Mouse (Mus musculus) midbrain, embryonic 12.5 days (tissue): ENCODE measurements around the gene Sox5. TPM values are rescaled to one million over a fixed set of nuclear protein-coding genes. Genes with fewer than 3 reads are reported as not detected.
A peak's percentile ranks its signal among the peaks of the same experiment; 100 is the strongest.

Experiments used
- ATAC-seq: fragments of 200-750 bp; cut with Nextera tagmentation; 2 replicates; pipeline ENCODE4 v1.8.0; 2017; ENCODE audit warnings: low read depth, moderate TSS enrichment, moderate library complexity; ENCODE audit not compliant: low FRiP score
- H3K27ac ChIP-seq: fragments of 300-500 bp; sonication (generic); replicated peaks from 2 replicates; pipeline ENCODE4 v1.5.1; 2016; ENCODE audit warnings: mild to moderate bottlenecking
- H3K27me3 ChIP-seq: fragments of 300-500 bp; sonication (generic); 2 replicates; pipeline ENCODE4 v1.6.1; 2016; ENCODE audit warnings: mild to moderate bottlenecking
- H3K36me3 ChIP-seq: fragments of 300-500 bp; sonication (generic); 2 replicates; pipeline ENCODE4 v1.6.1; 2016
- H3K4me1 ChIP-seq: fragments of 300-500 bp; sonication (generic); 2 replicates; pipeline ENCODE4 v1.6.1; 2016
- H3K4me2 ChIP-seq: fragments of 300-500 bp; sonication (generic); replicated peaks from 2 replicates; pipeline ENCODE4 v1.6.1; 2016; ENCODE audit warnings: mild to moderate bottlenecking, moderate library complexity
- H3K4me3 ChIP-seq: fragments of 300-500 bp; sonication (generic); 2 replicates; pipeline ENCODE4 v1.5.1; 2016; ENCODE audit warnings: mild to moderate bottlenecking
- H3K9ac ChIP-seq: fragments of 300-500 bp; sonication (generic); replicated peaks from 2 replicates; pipeline ENCODE4 v1.6.1; 2016; ENCODE audit warnings: mild to moderate bottlenecking, moderate library complexity
- H3K9me3 ChIP-seq: fragments of 300-500 bp; sonication (generic); 2 replicates; pipeline ENCODE4 v1.6.1; 2016; ENCODE audit warnings: mild to moderate bottlenecking
- WGBS: fragments of 180-500 bp; shearing (Covaris S2); methylation state at CpG from one replicate; pipeline ENCODE4 v1.1.7; 2016; 5-methylcytosine and 5-hydroxymethylcytosine counted together
- polyA plus RNA-seq: library from polyadenylated mRNA; unstranded; fragments of >200 nt; fragmentation: Nextera tagmentation; extraction: Ambion mirVana; gene quantifications from 2 replicates; pipeline ENCODE4 v1.2.1, GENCODE M21; 2016

Sox5 gene
- polyA plus RNA-seq, 1 experiment from 2014 or later = 46.8 TPM

DNA sequence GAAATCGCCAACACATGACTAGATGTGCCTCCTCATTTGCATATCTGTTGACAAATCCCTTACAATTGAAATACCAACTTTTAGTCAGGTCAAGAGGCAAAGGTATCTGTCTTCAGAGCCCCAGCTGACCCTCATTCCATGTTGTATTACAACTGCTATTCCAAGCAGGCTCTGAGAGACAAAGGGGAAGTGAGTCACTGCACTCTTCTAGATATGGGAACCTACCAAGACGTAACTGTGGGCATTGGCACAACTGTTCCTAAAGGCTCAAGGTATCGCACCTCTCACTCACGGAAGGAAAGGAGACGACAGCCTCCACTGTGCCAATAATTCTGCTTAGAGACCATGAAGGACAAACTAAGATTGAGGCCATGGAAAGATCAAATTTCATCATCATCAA lies 318.5 kb downstream of the Sox5 start:
- Histone ChIP-seq H3K4me1 (no peaks in the 10 kb centered on the region; the same call in 1 of the 2 replicates), H3K9me3 (no peaks in the 10 kb centered on the region), H3K27me3 (no peaks in the 10 kb centered on the region), H3K4me2 (no peak overlapping the region), H3K4me3 (no peak overlapping the region), H3K36me3 (no peaks in the 10 kb centered on the region), H3K9ac (no peak overlapping the region), H3K27ac (no peak overlapping the region)
- ATAC-seq = no peak
- WGBS = 89% methylated on average over 5 of the region's 5 CpGs

DNA sequence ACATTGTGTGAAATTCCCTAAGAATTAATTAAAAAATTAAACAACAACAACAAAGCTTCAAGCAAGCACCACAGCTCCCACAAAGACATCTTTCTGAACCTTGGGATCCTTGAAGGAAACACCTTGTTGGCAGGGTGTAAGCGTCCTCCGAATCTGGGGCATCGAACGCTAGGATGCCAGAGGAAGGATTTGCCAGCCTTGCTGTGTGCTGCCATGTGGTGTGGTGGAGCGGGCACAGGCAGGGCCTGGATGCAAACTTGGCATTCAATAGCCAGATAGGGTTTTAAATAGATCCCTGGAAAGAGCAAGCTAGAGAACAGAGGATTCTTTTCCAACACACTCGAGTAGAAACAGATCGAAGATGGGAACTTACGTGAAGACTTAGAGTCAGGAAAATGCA lies 322.3 kb downstream of the Sox5 start:
- ATAC-seq = no peak
- Histone ChIP-seq H3K4me3 (no peak overlapping the region), H3K9me3 (no peaks in the 10 kb centered on the region), H3K4me1 (peaks cover 5% of the 10 kb centered on the region), H3K27me3 (no peaks in the 10 kb centered on the region), H3K36me3 (no peaks in the 10 kb centered on the region), H3K27ac (no peak overlapping the region), H3K9ac (no peak overlapping the region), H3K4me2 (no peak overlapping the region)
- WGBS = 93% methylated on average over 8 of the region's 8 CpGs

DNA sequence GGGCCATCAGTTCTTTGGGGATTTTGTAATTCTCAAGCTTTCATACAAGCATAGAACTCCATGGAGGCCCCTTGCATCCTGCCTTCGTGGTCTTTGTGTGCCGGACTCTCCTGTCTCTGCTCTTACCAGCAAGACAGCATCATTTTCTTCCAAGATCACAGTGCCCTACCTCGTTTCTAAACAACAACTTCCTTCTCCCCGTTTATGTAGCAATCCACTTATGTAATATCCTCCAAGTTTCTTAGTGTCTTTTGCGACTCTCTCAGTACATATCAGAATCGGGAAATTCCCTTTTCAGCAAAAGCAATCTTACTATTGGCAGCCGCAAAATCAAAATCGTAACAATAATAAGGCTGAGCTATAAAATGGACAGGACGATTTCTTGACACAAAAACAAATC lies 324.3 kb downstream of the Sox5 start:
- peaks cover 24% of the 10 kb centered on the region for H3K4me1 ChIP-seq
- H3K27me3 ChIP-seq = peaks cover 7% of the 10 kb centered on the region; the same call in 1 of the 2 replicates
- H3K4me3 ChIP-seq = no peak overlapping the region
- 92% methylated on average over 9 of the region's 9 CpGs for WGBS
- H3K9ac ChIP-seq = no peak overlapping the region
- H3K4me2 ChIP-seq = no peak overlapping the region
- H3K36me3 ChIP-seq = no peaks in the 10 kb centered on the region
- ATAC-seq = no peak
- H3K27ac ChIP-seq = no peak overlapping the region
- H3K9me3 ChIP-seq = no peaks in the 10 kb centered on the region

DNA sequence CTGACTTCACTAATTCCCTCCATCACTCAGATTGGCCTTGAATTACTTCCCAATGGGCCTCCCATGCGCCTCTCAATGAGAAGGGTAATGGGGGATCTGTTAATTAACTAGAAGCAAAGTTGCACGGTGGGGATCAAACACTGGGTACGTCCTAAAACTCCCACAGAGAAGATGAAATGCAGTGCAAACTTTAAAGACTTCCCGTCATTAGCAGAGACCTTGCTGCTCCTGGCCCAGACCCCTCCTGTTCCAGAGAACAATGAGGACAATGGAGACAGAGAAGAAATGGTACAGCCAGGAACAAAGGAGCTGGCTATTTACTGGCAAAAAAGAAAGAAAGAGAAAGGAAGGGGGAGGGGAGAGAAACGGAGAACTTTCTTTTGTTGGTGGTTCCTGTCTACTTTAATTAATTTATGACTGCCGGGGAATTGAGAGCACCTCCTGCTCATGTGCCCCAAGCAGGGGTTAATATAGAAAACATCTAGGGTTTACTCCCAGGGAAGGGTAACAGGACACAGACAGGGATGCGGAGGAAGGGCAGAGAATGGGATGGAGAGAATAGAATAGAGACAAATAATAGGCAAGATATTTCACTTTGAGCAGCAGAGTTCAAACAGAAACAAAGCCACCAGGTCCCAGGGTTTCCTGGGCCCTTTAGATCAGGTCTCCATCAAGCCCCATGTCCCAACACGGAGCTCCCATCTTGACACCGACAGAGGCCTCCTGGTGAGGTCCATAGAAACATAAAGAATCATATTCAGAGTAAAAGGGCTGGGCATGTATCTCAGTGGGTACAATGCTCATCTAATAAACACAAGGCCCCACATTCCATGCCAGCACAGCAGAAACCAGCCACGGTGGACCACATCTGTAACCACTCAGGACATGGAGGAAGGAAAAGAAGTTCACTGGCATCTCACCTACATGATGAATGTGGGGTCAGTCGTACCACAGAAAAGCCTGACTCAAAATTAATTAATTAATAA lies 327.2 kb downstream of the Sox5 start:
- H3K27me3 ChIP-seq = peaks cover 7% of the 10 kb centered on the region; the same call in 1 of the 2 replicates
- ATAC-seq = peak; percentile 39; the same call in 1 of the 2 replicates
- peaks cover 24% of the 10 kb centered on the region for H3K4me1 ChIP-seq
- no peaks in the 10 kb centered on the region for H3K36me3 ChIP-seq
- no peaks in the 10 kb centered on the region for H3K9me3 ChIP-seq
- H3K27ac ChIP-seq = no peak overlapping the region
- H3K9ac ChIP-seq = no peak overlapping the region
- H3K4me2 ChIP-seq = peak overlapping the region; percentile 26
- no peak overlapping the region for H3K4me3 ChIP-seq
- WGBS = 17% methylated on average over 11 of the region's 11 CpGs

DNA sequence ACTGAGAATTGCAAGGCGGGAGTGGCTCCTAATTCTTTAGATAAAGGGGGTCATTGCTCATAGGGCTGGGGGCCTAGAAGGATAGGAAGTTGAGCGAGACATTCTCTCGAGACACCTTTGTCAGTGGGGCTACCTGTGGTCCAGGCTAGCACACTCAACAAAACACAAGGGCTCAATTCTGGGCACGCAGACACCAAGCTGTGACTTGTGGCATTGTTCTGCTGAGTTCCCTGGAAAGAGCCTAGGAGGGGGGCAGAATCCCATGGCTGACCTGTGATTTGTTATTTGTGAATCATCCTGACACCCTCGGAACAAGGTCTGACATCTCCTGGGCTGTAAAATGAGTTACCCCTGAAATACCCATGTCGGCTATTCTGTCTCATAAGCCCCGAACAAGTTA lies 328.2 kb downstream of the Sox5 start:
- WGBS = 23% methylated on average over 7 of the region's 7 CpGs

DNA sequence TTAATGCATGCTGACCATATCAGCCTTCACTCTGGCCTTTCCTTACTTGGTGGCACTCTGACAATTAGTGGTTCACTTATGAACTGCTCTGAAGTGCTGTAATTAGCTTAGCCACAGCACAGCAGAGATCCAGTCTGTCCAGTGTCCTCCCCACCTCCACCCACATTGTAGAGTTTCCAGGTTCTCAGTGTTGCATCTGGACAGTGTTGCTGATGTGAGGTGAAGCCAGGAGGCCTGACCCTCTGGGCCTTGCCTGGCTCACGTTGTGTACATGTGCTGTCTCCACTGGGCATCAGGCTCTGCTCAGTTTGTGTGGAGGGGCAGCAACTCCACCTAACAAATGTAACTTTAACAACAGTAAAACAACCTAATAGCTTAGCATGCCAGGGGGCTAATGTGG lies 328.6 kb downstream of the Sox5 start:
- ATAC-seq = no peak; the same call in 1 of the 2 replicates
- H3K4me3 ChIP-seq = no peak overlapping the region
- WGBS = 32% methylated on average over 1 of the region's 1 CpGs
- H3K9ac ChIP-seq = no peak overlapping the region
- no peak overlapping the region for H3K27ac ChIP-seq
- H3K9me3 ChIP-seq = no peaks in the 10 kb centered on the region
- peaks cover 7% of the 10 kb centered on the region; the same call in 1 of the 2 replicates for H3K27me3 ChIP-seq
- no peaks in the 10 kb centered on the region for H3K36me3 ChIP-seq
- H3K4me2 ChIP-seq = no peak overlapping the region
- peaks cover 24% of the 10 kb centered on the region for H3K4me1 ChIP-seq

More for the DNA sequence above, 328.2 kb downstream of the Sox5 start:
- Histone ChIP-seq H3K36me3 (no peaks in the 10 kb centered on the region), H3K4me1 (peaks cover 24% of the 10 kb centered on the region), H3K9me3 (no peaks in the 10 kb centered on the region), H3K9ac (no peak overlapping the region), H3K4me2 (no peak overlapping the region), H3K27me3 (peaks cover 7% of the 10 kb centered on the region; the same call in 1 of the 2 replicates), H3K27ac (no peak overlapping the region), H3K4me3 (no peak overlapping the region)
- peak; percentile 35; the same call in 1 of the 2 replicates for ATAC-seq

DNA sequence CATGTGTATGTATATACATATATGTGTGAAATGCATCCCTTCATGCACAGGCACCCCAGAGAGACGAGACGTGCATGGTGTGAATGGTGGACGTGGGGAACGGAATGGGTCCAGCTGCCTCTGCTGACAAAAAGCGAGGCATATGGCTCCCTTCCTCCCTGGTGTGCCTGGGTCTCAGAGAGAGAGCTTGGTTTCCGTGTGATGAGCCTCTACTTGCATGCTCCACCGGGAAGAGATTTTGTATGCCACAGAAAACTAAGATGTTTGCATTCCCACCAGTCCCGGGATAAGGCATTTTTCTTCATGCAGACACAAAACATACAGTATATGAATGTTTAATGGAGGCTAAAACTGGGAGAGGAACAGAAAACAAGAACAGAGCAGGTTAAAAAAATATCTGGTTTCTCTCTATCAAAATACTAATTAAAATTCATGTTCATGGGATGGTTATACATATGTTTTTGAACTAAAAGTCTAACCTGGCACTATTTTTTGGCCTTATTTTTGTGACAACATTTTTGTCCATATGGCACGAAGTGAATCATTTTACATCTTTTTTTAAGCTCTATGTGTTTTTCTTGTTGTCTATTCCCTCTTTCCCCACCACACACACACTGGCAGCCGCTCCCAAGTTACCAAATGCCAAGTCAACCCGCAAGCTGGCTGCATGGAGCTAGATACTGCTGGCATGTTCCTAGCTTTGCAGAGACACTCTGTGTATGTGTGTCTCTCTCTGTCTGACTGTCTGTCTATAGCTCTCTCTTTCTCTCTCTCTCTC lies 329.4 kb downstream of the Sox5 start:
- H3K4me1 ChIP-seq = peaks cover 24% of the 10 kb centered on the region
- H3K36me3 ChIP-seq = no peaks in the 10 kb centered on the region
- no peaks in the 10 kb centered on the region for H3K9me3 ChIP-seq
- H3K27me3 ChIP-seq = peaks cover 7% of the 10 kb centered on the region; the same call in 1 of the 2 replicates
- 77% methylated on average over 11 of the region's 11 CpGs for WGBS
- ATAC-seq = no peak
- H3K4me2 ChIP-seq = no peak overlapping the region
- no peak overlapping the region for H3K27ac ChIP-seq
- H3K9ac ChIP-seq = no peak overlapping the region
- H3K4me3 ChIP-seq = no peak overlapping the region

DNA sequence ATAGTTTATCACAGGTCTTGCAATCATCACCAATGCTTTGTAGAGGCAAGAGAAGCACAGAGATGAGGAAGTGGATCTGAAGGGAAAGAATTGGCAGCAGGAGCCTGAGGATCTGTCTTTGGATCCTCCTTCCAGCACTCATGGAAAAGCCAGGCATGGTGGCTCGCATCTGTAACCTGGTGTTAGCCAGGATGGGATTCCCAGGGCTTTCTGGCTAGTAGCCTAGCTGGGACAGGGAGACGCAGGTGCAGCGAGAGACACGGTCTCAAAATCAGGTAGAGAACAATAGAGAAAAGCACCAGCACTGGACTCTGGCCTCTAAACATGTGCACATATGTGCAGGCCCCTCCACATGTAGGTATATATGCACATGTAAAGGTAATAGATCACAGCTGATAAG lies 330.1 kb downstream of the Sox5 start:
- no peak overlapping the region for H3K27ac ChIP-seq
- 87% methylated on average over 4 of the region's 4 CpGs for WGBS

DNA sequence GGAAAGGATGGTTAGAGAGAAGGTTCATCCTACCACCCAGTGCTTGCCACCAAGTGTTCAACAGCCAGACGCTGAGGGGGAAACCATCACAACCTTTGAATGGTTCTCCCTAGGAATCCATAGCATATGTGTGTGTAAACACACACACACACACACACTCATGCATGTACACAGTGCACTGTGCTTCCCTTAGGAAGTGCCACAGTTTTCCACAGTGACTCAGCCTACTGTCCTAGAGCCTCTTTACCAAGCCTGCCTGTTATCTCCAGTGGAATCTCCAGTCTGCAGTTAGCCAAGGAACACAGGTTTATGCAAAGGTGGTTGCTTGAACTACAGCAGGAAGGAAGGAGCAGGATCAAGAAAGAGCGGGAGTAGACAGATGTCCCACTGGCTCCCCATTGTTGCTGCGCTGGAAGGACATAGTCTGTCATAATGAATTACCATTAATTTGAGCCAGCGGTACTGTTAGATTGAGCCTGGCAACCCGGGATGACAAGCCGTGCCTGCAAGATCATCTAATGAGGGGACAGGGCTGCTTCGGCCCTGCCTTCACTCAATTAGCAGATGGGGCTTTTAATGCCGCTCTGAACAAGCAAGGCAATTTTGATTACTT lies 335.9 kb downstream of the Sox5 start:
- H3K4me2 ChIP-seq = peak overlapping the region; percentile 12; the same call in 1 of the 2 replicates
- 41% methylated on average over 8 of the region's 8 CpGs for WGBS
- no peaks in the 10 kb centered on the region for H3K9me3 ChIP-seq
- peak overlapping the region; percentile 70 for H3K27ac ChIP-seq
- peak; percentile 93 for ATAC-seq
- no peaks in the 10 kb centered on the region for H3K36me3 ChIP-seq
- no peak overlapping the region for H3K9ac ChIP-seq
- peaks cover 9% of the 10 kb centered on the region for H3K4me1 ChIP-seq
- H3K27me3 ChIP-seq = no peaks in the 10 kb centered on the region
- H3K4me3 ChIP-seq = no peak overlapping the region

More for the DNA sequence above, 330.1 kb downstream of the Sox5 start:
- no peak for ATAC-seq
- Histone ChIP-seq H3K4me2 (no peak overlapping the region), H3K27me3 (peaks cover 7% of the 10 kb centered on the region; the same call in 1 of the 2 replicates), H3K9ac (no peak overlapping the region), H3K4me3 (no peak overlapping the region), H3K4me1 (peaks cover 24% of the 10 kb centered on the region), H3K9me3 (no peaks in the 10 kb centered on the region), H3K36me3 (no peaks in the 10 kb centered on the region)

DNA sequence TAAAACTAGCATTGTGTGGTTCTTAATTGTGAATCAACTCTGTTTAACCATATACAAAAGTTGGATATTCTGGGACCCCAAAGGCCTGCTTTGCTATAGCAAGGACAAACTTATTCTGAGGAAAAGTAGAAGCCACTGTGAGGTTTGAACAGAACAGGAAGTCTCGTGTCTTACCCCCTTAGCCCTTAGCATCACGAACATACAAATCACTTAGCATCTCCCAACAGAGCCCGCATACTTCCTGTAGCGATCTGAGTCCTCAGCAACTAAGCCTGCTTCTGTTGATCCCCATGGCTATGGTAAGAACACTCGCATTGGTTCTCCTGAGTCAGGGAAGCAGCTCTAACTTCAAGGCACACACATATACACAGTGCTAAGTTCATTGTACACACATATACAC lies 337.4 kb downstream of the Sox5 start:
- Histone ChIP-seq H3K27ac (no peak overlapping the region), H3K9ac (no peak overlapping the region), H3K4me3 (no peak overlapping the region), H3K4me2 (no peak overlapping the region), H3K4me1 (peaks cover 9% of the 10 kb centered on the region), H3K36me3 (no peaks in the 10 kb centered on the region), H3K27me3 (no peaks in the 10 kb centered on the region), H3K9me3 (no peaks in the 10 kb centered on the region)
- no peak for ATAC-seq
- 88% methylated on average over 5 of the region's 5 CpGs for WGBS

DNA sequence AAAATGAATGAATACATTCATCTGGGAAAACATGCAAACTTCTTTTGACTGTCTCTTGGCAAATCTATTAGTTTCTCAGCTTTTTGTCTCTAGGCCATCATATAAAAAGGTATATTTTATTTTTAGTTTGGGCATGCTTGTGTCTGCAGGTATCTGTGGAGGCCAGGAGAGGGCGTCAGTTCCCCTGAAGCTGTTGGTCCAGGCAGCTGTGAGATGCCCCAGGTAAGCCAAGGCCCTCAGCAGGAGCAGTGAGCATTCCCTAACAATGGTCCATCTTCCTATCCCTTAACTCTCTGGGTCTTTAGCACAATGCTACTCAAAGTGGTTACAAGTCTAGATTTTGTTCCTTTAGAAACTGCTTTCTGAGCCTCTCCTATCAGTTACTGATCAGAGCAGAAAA lies 338.1 kb downstream of the Sox5 start:
- 62% methylated on average over 1 of the region's 1 CpGs for WGBS
- Histone ChIP-seq H3K9me3 (no peaks in the 10 kb centered on the region), H3K4me2 (no peak overlapping the region), H3K27me3 (no peaks in the 10 kb centered on the region), H3K9ac (no peak overlapping the region), H3K27ac (no peak overlapping the region), H3K4me1 (peaks cover 9% of the 10 kb centered on the region), H3K4me3 (no peak overlapping the region), H3K36me3 (no peaks in the 10 kb centered on the region)
- ATAC-seq = no peak
